ENCODE assay signal across 7 mouse cellular contexts in the genomic region with DNA sequence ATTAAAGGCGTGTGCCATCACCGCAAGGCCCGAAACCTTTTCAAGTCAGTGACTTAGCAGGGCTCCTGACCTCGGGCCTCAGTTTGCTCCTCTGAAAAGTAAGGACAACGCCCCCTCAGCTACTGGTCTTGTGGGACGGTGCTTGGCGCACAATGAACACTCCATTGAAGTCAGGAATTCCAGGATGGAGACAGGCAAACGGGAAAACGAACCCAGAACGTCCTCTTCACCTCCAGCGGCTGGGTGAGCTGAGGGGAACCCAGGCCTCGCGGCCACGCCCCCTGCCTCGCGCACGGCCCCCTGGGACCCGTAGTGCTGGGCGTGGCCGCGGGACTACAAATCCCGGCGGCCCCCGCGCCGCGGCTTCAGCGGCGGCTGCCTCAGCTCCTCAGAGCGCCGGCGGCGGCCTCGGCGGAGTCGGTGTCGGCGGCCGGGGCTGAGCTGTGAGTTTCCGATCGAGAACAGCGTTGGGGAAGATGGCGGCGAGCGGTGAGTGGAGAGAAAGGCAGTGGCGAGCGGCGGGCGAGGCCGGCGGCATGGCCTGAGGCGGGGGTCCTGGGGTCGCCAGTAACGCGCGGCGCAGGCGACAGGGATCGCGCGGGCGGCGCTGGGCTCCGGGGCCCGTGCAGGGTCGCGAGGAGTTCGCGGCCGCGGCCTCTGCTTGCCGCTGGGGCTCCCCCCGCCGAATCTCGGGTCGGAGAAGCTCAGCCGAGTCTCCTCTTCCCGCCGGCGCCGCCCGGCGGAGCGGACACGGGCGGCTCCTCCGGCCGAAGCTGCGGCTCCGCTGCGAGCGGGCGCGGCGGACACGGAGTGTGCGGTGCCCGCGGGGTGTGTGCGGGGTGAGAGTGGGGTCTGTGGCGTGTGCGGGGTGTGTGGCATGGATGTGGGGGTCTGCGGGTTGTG. TPM values are rescaled to one million over a fixed set of nuclear protein-coding genes. Genes with fewer than 3 reads are reported as not detected.
A peak's percentile ranks its signal among the peaks of the same experiment; 100 is the strongest.
DNase-seq lines count a peak whose midpoint lies in the region; ATAC-seq lines count a peak whose summit lies in the region.

Gene Ncoa3, plus strand, starts transcription at position 367 of the 903 bp plus-strand sequence.

- ATAC-seq in intestine, embryonic 15.5 days = peak; percentile 97

- H3K4me2 ChIP-seq in intestine, embryonic 15.5 days (replicated peaks) = peak within 1 kb of the TSS; percentile 95

- H3K4me1 ChIP-seq in intestine, embryonic 15.5 days (replicated peaks) = 0 out of 2 replicates have a peak, but pooled peaks cover 13% of the 10 kb centered on the region
- peaks cover 29% of the 10 kb centered on the region for H3K4me1 ChIP-seq in midbrain, embryonic 10.5 days

- peak within 1 kb of the TSS; percentile 80 for H3K27ac ChIP-seq in intestine, embryonic 15.5 days
- peak within 1 kb of the TSS; percentile 94 for H3K27ac ChIP-seq in midbrain, embryonic 10.5 days (replicated peaks)

- peak within 1 kb of the TSS; percentile 93 for H3K9ac ChIP-seq in intestine, embryonic 15.5 days

- peak within 1 kb of the TSS; percentile 79 for H3K4me3 ChIP-seq in intestine, embryonic 15.5 days (replicated peaks)
- H3K4me3 ChIP-seq in midbrain, embryonic 10.5 days = peak within 1 kb of the TSS; percentile 99

- no peaks in the 10 kb centered on the region for H3K27me3 ChIP-seq in intestine, embryonic 15.5 days (replicated peaks)
- 0 out of 2 replicates have a peak, but pooled peaks cover under 1% of the 10 kb centered on the region for H3K27me3 ChIP-seq in midbrain, embryonic 10.5 days (ENCODE audit: low read depth, poor library complexity, severe bottlenecking)

- H3K9me3 ChIP-seq in intestine, embryonic 15.5 days = no peaks in the 10 kb centered on the region
- peaks cover 3% of the 10 kb centered on the region; the same call in 1 of the 2 replicates for H3K9me3 ChIP-seq in midbrain, embryonic 10.5 days (replicated peaks)

- WGBS in intestine, embryonic 15.5 days = 3% methylated on average over 83 of the region's 103 CpGs
- 3% methylated on average over 101 of the region's 103 CpGs for WGBS in midbrain, embryonic 10.5 days

- peak; percentile 93 to 96 for DNase-seq in adrenal gland, adult 18-20 months (ENCODE audit: low spot score in 2 of 2)
- DNase-seq in embryo, embryonic 11 days = peak; percentile 99
- peak; percentile 85 to 92 for DNase-seq in gastrocnemius, postnatal 36 days
- peak; percentile 91 to 92 for DNase-seq in left cerebral cortex, postnatal 25 days (ENCODE audit: low spot score in 2 of 2)
- DNase-seq in midbrain, embryonic 10.5 days (ENCODE audit: low spot score) = peak; percentile 91
- DNase-seq in right cerebral cortex, postnatal 4 days = peak; percentile 93

- intact Hi-C loops in gastrocnemius, postnatal 36 days (cut with DNase I) = loop anchor here (2.0 to 5.0 kb wide), 2 partner anchors 55 to 794 kb away; no protein-coding TSS in a partner anchor
- intact Hi-C loops in left cerebral cortex, postnatal 25 days (cut with DNase I) = loop anchor here (5.0 kb wide), 2 partner anchors 40 to 70 kb away; no protein-coding TSS in a partner anchor

- no peaks in the 10 kb centered on the region for H3K36me3 ChIP-seq in intestine, embryonic 15.5 days
- peaks cover 9% of the 10 kb centered on the region for H3K36me3 ChIP-seq in midbrain, embryonic 10.5 days

RNA-seq across cellular contexts. Expression of gene Ncoa3, which starts in this region (rescaled TPM):
- total RNA-seq in adrenal gland, adult 18-20 months (2021) = 10 to 100 TPM; 32.1 to 35.9 TPM
- 10 to 100 TPM; 13.5 to 13.9 TPM for total RNA-seq in gastrocnemius, postnatal 36 days (2021)
- 10.8 TPM in 2 replicates for polyA plus RNA-seq in intestine, embryonic 15.5 days (2015; fragmentation: Nextera tagmentation; extraction: Ambion mirVana)
- 10 to 100 TPM; 34.9 to 37.9 TPM for total RNA-seq in left cerebral cortex, postnatal 25 days (2021)
- polyA plus RNA-seq in midbrain, embryonic 10.5 days (2016; fragmentation: Nextera tagmentation; extraction: Ambion mirVana) = 15.2 and 15.9 TPM in 2 replicates

Comparison
In these comparisons a context has a peak if more than half of its experiments do, and no peak if none do; other contexts are left out.
1. Peak in every context shown above with its lines: DNase-seq, ATAC-seq, H3K4me3 ChIP-seq and H3K27ac ChIP-seq.